Mouse (Mus musculus) limb, embryonic 14.5 days (tissue): Measurements from ENCODE around the gene Calml4. TPM values are rescaled to one million over a fixed set of nuclear protein-coding genes. Genes with fewer than 3 reads are reported as not detected.

Source experiments
- ATAC-seq: fragments of 200-750 bp; cut with Nextera tagmentation; 2 replicates; pipeline ENCODE4 v1.8.0; 2017; ENCODE audit warnings: low read depth, moderate number of reproducible peaks, moderate TSS enrichment; ENCODE audit not compliant: low FRiP score
- DNase-seq: peaks from one replicate; pipeline ENCODE4 v3.0.0-alpha.2; 2015; ENCODE audit warnings: low spot score
- H3K27ac ChIP-seq: fragments of 300-500 bp; sonication (generic); replicated peaks from 2 replicates; pipeline ENCODE4 v1.5.1; 2014; ENCODE audit warnings: low read depth, mild to moderate bottlenecking, low read length, moderate library complexity, mixed read lengths
- H3K27me3 ChIP-seq: fragments of 300-500 bp; sonication (generic); 2 replicates; pipeline ENCODE4 v1.6.1; 2014; ENCODE audit warnings: low read length, mixed read lengths; ENCODE audit not compliant: control insufficient read depth, insufficient read depth
- H3K36me3 ChIP-seq: fragments of 300-500 bp; sonication (generic); 2 replicates; pipeline ENCODE4 v1.6.1; 2014; ENCODE audit warnings: mild to moderate bottlenecking, low read length, moderate library complexity, mixed read lengths; ENCODE audit not compliant: control insufficient read depth, insufficient read depth
- H3K4me1 ChIP-seq: fragments of 300-500 bp; sonication (generic); 2 replicates; pipeline ENCODE4 v1.6.1; 2014; ENCODE audit warnings: antibody characterized with exemption, low read length, mixed read lengths; ENCODE audit not compliant: control insufficient read depth, insufficient read depth
- H3K4me2 ChIP-seq: fragments of 300-500 bp; sonication (generic); replicated peaks from 2 replicates; pipeline ENCODE4 v1.6.1; 2014; ENCODE audit warnings: low read depth, mild to moderate bottlenecking, low read length, moderate library complexity; ENCODE audit not compliant: severe bottlenecking
- H3K4me3 ChIP-seq: fragments of 300-500 bp; sonication (generic); replicated peaks from 2 replicates; pipeline ENCODE4 v1.5.1; 2014; ENCODE audit warnings: low read length
- H3K9ac ChIP-seq: fragments of 300-500 bp; sonication (generic); 2 replicates; pipeline ENCODE4 v1.6.1; 2014; ENCODE audit warnings: mild to moderate bottlenecking, low read depth, low read length, moderate library complexity; ENCODE audit not compliant: severe bottlenecking
- H3K9me3 ChIP-seq: fragments of 300-500 bp; sonication (generic); 2 replicates; pipeline ENCODE4 v1.6.1; 2016; ENCODE audit warnings: low read length; ENCODE audit not compliant: control insufficient read depth
- POLR2A ChIP-seq: fragments of 200-500 bp; IDR thresholded peaks from 2 replicates; pipeline ENCODE4 v1.8.0; 2012; ENCODE audit warnings: inconsistent platforms, mild to moderate bottlenecking, moderate library complexity, borderline replicate concordance; ENCODE audit not compliant: insufficient read depth, insufficient read length; ENCODE audit errors: extremely low read depth
- WGBS: fragments of 180-500 bp; shearing (Covaris S2); extraction: QIAGEN DNeasy Blood & Tissue Kit; methylation state at CpG from one replicate; pipeline ENCODE4 v1.1.7; 2014; 5-methylcytosine and 5-hydroxymethylcytosine counted together
- polyA plus RNA-seq, 2 experiments: library from polyadenylated mRNA; depleted of rRNA in 1 of 2; stranded (reverse) in 1 of 2; unstranded in 1 of 2; fragments of >200 nt; fragmentation: Nextera tagmentation in 1 of 2; extraction: Ambion mirVana in 1 of 2; gene quantifications; 2 replicates each; pipeline versions ENCODE4 v1.2.1 to v1.2.3; 2012 to 2014

Gene Calml4
- polyA plus RNA-seq, 2 experiments = 14.3 to 18.7 TPM

GRCm38 (mm10) chr9:62812216-62813049, 45.4 kb upstream of the Calml4 start:
- DNase-seq = peak; percentile 8
- Histone ChIP-seq H3K27me3 (no peaks in the 10 kb centered on the region), H3K4me3 (peak overlapping the region; percentile 98), H3K9me3 (no peaks in the 10 kb centered on the region), H3K27ac (peak overlapping the region; percentile 91), H3K9ac (peak overlapping the region; percentile 81), H3K4me2 (peak overlapping the region; percentile 91), H3K4me1 (peaks cover 17% of the 10 kb centered on the region), H3K36me3 (no peaks in the 10 kb centered on the region)
- ATAC-seq = no peak
- WGBS = 18% methylated on average over 14 of the region's 14 CpGs
- TF ChIP-seq POLR2A = no peak

- ATAC-seq = no peak
- 76% methylated on average over 2 of the region's 2 CpGs for WGBS
- Histone ChIP-seq H3K36me3 (no peaks in the 10 kb centered on the region), H3K9ac (no peak overlapping the region), H3K4me2 (no peak overlapping the region), H3K4me1 (peaks cover 9% of the 10 kb centered on the region), H3K9me3 (no peaks in the 10 kb centered on the region), H3K27me3 (no peaks in the 10 kb centered on the region), H3K4me3 (no peak overlapping the region), H3K27ac (no peak overlapping the region)
- no peak for DNase-seq
- TF ChIP-seq POLR2A = no peak
Observed at GRCm38 (mm10) chr9:62814751-62815150, 43.1 kb upstream of the Calml4 start.

GRCm38 (mm10) chr9:62816323-62817098, 41.4 kb upstream of the Calml4 start:
- 71% methylated on average over 9 of the region's 9 CpGs for whole genome bisulfite sequencing
- DNase-seq = no peak
- ATAC-seq = no peak
- TF ChIP-seq POLR2A = no peak
- Histone ChIP-seq H3K9me3 (no peaks in the 10 kb centered on the region), H3K27ac (no peak overlapping the region), H3K4me2 (no peak overlapping the region), H3K9ac (no peak overlapping the region), H3K4me1 (peaks cover 6% of the 10 kb centered on the region; the same call in 1 of the 2 replicates), H3K27me3 (no peaks in the 10 kb centered on the region), H3K36me3 (no peaks in the 10 kb centered on the region), H3K4me3 (no peak overlapping the region)

- peak; percentile 33 for DNase-seq
- ATAC-seq = no peak
- H3K27me3 ChIP-seq = no peaks in the 10 kb centered on the region
- no peak overlapping the region for H3K27ac ChIP-seq
- TF ChIP-seq POLR2A = no peak
- no peaks in the 10 kb centered on the region for H3K36me3 ChIP-seq
- H3K4me2 ChIP-seq = no peak overlapping the region
- no peaks in the 10 kb centered on the region for H3K9me3 ChIP-seq
- no peak overlapping the region for H3K4me3 ChIP-seq
- 52% methylated on average over 12 of the region's 12 CpGs for WGBS
- H3K4me1 ChIP-seq = peaks cover 4% of the 10 kb centered on the region; the same call in 1 of the 2 replicates
- no peak overlapping the region for H3K9ac ChIP-seq
Observed at GRCm38 (mm10) chr9:62817099-62817571, 40.7 kb upstream of the Calml4 start.
